Mouse (Mus musculus) T-helper 2 cell (primary cell): ENCODE data around the gene Gm5142.

Experiments
- in situ Hi-C: fragments of 300-600 bp; cut with MboI, MseI; formaldehyde crosslinking; loops from one replicate; pipeline ENCODE4 v1.15.1; 2025; ENCODE audit warnings: high pct_unique_total_duplicates

Gm5142 gene

GRCm38 (mm10) chr14:59178649-59179048 lies at the start of gene Gm5142:
Gm5142 (minus strand) TSS chr14:59178749.
- in situ Hi-C loops, result no loop called here

DNA sequence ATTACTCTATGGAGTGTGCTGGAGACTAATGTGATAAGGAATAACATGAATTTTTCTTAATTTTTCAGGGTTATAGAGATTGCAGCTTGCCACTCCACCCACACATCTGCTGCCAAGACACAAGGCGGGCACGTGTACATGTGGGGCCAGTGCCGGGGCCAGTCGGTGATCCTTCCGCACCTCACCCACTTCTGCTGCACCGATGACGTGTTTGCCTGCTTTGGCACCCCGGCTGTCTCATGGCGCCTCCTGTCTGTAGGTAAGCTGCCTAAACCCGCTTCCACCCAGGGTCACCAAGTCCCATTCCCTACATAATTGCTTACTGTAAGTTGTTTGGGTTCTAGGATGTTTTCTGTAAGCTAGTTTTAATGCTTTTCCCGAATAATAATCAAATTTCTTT lies 47.7 kb upstream of the Gm5142 start:
- in situ Hi-C loops, result no loop called here

GRCm38 (mm10) chr14:59219241-59219640 lies 40.7 kb upstream of the Gm5142 start:
- in situ Hi-C loops, result no loop called here

DNA sequence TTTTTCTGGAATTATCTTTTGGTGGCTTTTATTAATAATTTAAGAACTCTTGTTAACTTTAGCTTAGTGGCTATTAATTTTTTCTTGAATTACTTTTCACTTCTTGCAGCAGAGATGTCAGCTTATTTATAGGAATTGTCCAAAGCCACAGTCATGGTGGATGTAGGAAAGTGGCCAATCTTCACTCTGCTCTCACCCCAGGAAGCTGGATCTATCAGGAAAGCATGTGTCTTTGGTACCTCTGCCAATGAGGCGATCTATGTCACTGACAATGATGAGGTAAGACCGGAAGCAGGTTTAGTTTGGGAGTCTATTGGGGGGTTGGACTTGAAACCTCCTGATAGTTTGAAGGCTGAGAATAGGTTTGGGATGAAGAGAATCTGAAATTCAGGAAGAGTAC lies 31.3 kb upstream of the Gm5142 start:
- in situ Hi-C loops, result no loop called here

- in situ Hi-C loops, result no loop called here
Measured at GRCm38 (mm10) chr14:59209003-59209402, 30.5 kb upstream of the Gm5142 start.

DNA sequence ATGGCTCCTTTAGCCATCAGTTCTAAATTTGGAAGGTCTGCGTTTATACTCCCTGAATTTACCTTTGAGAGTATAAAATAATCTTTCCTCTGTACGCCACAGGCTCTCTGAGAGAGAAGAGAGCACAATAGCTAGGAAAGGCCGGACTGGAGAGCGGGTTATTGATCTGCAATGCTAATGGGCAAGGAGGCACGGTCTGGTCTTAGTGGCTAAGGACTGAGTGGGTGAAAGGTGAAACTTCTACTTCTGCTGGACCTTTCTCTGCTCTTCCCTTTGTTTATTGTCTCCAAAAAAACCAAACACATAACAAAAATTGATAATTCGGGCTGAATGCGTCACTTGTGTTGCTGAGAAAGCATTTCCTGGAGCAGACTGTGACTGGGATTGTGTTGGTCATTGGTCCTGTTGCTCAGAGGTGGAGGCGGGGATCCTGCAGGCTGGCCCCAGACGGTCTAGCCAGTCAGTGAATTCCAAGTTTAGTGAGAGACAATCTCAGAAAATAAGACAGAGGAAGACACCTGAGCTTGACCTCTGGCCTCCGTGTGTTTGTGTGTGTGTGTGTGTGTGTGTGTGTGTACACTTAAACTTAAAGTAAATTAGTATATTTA lies 27.5 kb upstream of the Gm5142 start:
- in situ Hi-C loops, result no loop called here

DNA sequence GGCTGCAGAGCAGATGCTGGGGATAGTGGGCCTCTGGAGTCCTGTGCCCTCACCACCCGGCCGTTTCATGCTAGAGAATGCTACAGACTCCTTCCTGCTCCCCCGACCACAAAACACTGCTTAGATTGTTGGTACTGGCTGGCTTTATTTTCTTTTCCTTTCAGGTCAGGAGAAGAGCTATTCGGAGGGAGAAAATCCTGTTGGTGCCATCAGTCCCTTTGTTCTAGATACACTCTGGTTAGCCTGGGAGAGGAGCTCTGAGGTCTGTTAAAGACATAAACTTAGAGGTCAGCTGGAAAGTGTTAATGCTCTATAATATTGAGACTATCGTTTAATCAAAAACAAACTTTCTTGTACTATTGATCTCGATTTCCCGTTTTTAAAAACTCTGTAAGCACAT lies 26.9 kb upstream of the Gm5142 start:
- in situ Hi-C loops, result no loop called here

DNA sequence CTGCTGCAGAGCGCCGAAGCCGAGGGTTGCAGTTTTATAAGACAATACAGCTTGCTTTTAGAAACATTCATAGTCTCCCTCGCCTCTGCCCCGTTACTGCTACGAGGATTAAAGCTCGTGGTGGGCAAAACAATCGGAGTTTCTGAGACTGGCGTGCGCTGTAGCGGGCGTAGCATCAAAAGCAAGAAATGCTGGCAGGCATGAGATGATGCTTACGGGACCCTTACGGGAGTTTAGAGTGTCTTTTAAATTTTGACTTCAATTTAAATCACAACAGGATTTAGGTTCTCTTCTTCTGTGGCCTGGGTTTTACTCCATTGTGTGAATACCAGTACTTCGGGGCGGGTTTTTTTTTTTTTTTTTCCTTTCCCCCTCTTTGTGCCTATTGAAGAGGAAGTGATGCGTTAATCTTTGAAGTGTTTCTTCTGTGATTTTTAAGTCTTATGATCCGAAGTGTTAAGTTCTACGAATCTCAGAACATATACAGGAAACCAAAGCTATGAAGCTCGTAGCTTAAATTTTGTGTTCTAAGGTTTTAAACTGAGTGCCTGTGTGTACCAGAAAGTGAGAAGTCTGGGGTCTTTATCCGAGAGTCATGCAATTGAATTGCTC lies 23.2 kb upstream of the Gm5142 start:
- in situ Hi-C loops, result no loop called here

GRCm38 (mm10) chr14:59200711-59201603 lies 22.4 kb upstream of the Gm5142 start, which contains the start of gene Rcbtb1:
Rcbtb1 (plus strand) TSS chr14:59201209.
- in situ Hi-C loops, result no loop called here

DNA sequence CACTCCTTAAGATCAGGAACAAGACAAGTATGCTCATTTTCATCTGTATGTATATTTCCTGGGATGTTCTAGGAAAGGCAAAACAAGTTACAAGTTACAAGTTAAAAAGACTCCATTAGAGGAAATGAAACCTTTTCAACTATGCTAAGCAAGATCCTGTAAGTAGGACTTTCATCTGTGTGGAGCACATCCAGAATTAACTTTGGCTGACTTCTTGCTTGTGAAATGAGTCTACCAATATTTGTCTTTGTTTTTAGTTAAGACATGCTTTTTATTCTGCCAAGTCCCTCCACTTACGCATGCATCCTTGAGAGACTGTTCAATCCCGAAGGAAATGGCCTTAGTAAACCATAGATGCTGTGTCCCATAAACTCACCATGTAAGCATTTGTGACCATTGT lies 7.6 kb upstream of the Gm5142 start:
- in situ Hi-C loops, result no loop called here

DNA sequence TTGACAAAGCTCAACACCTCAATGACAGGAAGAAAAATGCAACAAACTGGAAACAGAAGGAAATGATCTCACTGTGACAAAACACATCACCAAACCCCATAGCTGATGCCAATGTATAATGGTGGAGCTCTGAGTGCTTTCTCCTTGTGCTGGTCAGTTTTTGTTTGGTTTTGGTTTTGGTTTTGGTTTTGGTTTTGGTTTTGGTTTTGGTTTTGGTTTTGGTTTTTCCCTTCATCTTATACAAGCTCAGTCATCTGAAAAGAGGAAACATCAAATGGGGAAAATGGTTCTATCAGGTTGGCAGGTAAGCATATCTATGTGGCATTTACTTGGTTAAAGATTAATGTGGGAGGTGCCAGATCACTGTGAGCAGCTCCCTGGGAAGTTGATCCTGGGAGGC lies 7.0 kb upstream of the Gm5142 start:
- in situ Hi-C loops, result no loop called here

DNA sequence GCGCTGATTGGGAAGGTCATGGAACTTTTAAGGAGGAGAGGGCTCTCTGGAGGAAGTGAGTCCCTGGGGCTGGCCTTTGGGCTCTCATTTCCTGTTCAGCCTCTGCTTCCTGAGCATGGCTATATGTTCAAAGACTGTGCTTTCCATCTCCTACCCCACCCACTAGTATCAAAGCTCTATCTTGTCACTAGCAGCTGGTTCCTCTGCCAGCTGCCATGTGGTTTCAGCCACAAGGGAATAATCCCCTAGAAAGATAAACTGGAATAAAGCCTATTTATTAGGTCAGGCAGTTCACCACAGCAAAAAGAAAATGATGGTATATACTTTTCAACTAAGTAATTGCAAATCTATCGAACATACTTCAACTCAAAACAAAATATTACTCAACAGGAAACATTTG lies 4.2 kb upstream of the Gm5142 start:
- in situ Hi-C loops, result no loop called here

GRCm38 (mm10) chr14:59157016-59157698 lies 21.4 kb downstream of the Gm5142 start:
- in situ Hi-C loops, result no loop called here

GRCm38 (mm10) chr14:59155589-59155988 lies 23.0 kb downstream of the Gm5142 start:
- in situ Hi-C loops, result no loop called here

- in situ Hi-C loops, result no loop called here
Measured at GRCm38 (mm10) chr14:59142793-59143192, 35.8 kb downstream of the Gm5142 start, which contains the start of gene 1700129C05Rik. 1700129C05Rik (minus strand) TSS chr14:59142893.

GRCm38 (mm10) chr14:59114281-59114680 lies 64.3 kb downstream of the Gm5142 start:
- in situ Hi-C loops, result loop anchor here (10.0 kb wide), 1 partner anchor 1079 kb away; no protein-coding TSS in a partner anchor
